Mouse (Mus musculus) small intestine, adult 2 months (tissue): ENCODE results near the gene Spp1. TPM values are rescaled to one million over a fixed set of nuclear protein-coding genes. Genes with fewer than 3 reads are reported as not detected.

ENCODE experiments used
- H3K27ac ChIP-seq: fragments of 200-500 bp; 2 replicates; pipeline ENCODE4 v1.5.1; 2012; ENCODE audit warnings: low read depth, low read length, control low read depth, inconsistent platforms; ENCODE audit not compliant: insufficient read depth
- H3K27me3 ChIP-seq: fragments of 200-500 bp; 2 replicates; pipeline ENCODE4 v1.6.1; 2012; ENCODE audit warnings: mild to moderate bottlenecking, moderate library complexity, low read length, inconsistent platforms; ENCODE audit not compliant: control insufficient read depth, insufficient read depth
- H3K36me3 ChIP-seq: fragments of 200-500 bp; 2 replicates; pipeline ENCODE4 v1.6.1; 2012; ENCODE audit warnings: mild to moderate bottlenecking, low read length, control low read depth, inconsistent platforms; ENCODE audit not compliant: control insufficient read depth, insufficient read depth
- H3K4me1 ChIP-seq: fragments of 200-500 bp; 2 replicates; pipeline ENCODE4 v1.6.1; 2012; ENCODE audit warnings: low read length, inconsistent platforms, mixed read lengths; ENCODE audit not compliant: control insufficient read depth, insufficient read depth, insufficient read length
- H3K4me3 ChIP-seq: fragments of 200-500 bp; 2 replicates; pipeline ENCODE4 v1.5.1; 2012; ENCODE audit warnings: low read depth, mild to moderate bottlenecking, control low read depth, inconsistent platforms, low read length, moderate library complexity
- CTCF ChIP-seq: fragments of 200-500 bp; IDR thresholded peaks from 2 replicates; pipeline ENCODE4 v1.5.1; 2012; ENCODE audit warnings: low read depth, mild to moderate bottlenecking, control low read depth, inconsistent platforms, low read length, moderate library complexity, mixed read lengths; ENCODE audit not compliant: insufficient replicate concordance, insufficient read length; ENCODE audit errors: extremely low read depth
- POLR2A ChIP-seq: fragments of 200-500 bp; IDR thresholded peaks from 2 replicates; pipeline ENCODE4 v1.6.1; 2012; ENCODE audit warnings: low read depth, mild to moderate bottlenecking, control low read depth, inconsistent platforms, low read length, moderate library complexity
- WGBS: fragments of 180-500 bp; shearing (Covaris S2); methylation state at CpG from one replicate; pipeline ENCODE4 v1.1.7; 2018; 5-methylcytosine and 5-hydroxymethylcytosine counted together
- polyA plus RNA-seq: library from polyadenylated mRNA; depleted of rRNA; stranded (reverse); fragments of >200 nt; gene quantifications from 2 replicates; pipeline ENCODE4 v1.2.3, GENCODE M21; 2012

The Spp1 gene
- polyA plus RNA-seq, 1 experiment, result 0.32 TPM

GRCm38 (mm10) chr5:104399970-104400369 is 34.9 kb upstream of the Spp1 start:
- Histone ChIP-seq H3K27me3 (no peaks in the 10 kb centered on the region), H3K4me1 (no peaks in the 10 kb centered on the region), H3K27ac (no peak overlapping the region), H3K36me3 (no peaks in the 10 kb centered on the region), H3K4me3 (no peak overlapping the region)
- WGBS, result 29% methylated on average over 1 of the region's 1 CpGs
- no peak for TF ChIP-seq POLR2A
- no peak for TF ChIP-seq CTCF

GRCm38 (mm10) chr5:104402651-104403050 is 32.3 kb upstream of the Spp1 start:
- Histone ChIP-seq H3K36me3 (no peaks in the 10 kb centered on the region), H3K4me1 (no peaks in the 10 kb centered on the region), H3K4me3 (no peak overlapping the region), H3K27me3 (no peaks in the 10 kb centered on the region), H3K27ac (no peak overlapping the region)
- TF ChIP-seq POLR2A, result no peak
- no peak for TF ChIP-seq CTCF
- WGBS, result 73% methylated on average over 3 of the region's 3 CpGs

- H3K36me3 ChIP-seq, result no peaks in the 10 kb centered on the region
- H3K4me1 ChIP-seq, result no peaks in the 10 kb centered on the region
- H3K27me3 ChIP-seq, result no peaks in the 10 kb centered on the region
- H3K4me3 ChIP-seq, result no peak overlapping the region
- TF ChIP-seq POLR2A (no peak), CTCF (no peak)
- WGBS, result 61% methylated on average over 3 of the region's 3 CpGs
- H3K27ac ChIP-seq, result no peak overlapping the region
These were observed 31.6 kb upstream of the Spp1 start for GRCm38 (mm10) chr5:104403351-104403750.

GRCm38 (mm10) chr5:104404551-104404950 is 30.4 kb upstream of the Spp1 start:
- TF ChIP-seq POLR2A (no peak), CTCF (no peak)
- Histone ChIP-seq H3K27me3 (no peaks in the 10 kb centered on the region), H3K4me1 (no peaks in the 10 kb centered on the region), H3K27ac (no peak overlapping the region), H3K36me3 (no peaks in the 10 kb centered on the region), H3K4me3 (no peak overlapping the region)
- WGBS, result 82% methylated on average over 7 of the region's 7 CpGs

DNA sequence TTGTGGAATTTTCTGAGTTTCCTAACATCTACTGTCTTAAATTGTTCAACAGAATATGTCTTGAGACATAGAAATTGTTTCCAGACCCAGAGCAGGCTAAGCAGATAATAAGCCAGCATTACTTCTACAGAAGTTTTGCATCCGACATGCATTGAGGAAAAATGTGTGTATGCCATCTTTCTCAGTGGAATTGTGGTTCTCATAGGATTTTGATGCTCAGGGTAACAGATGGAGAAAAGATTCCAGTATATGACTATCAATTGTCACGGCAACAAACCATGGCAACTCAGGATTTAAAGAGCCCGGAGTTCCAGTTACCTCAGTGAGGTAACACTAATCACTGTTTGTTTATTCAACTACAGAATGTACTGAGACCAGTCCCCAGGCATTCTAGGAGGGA is 29.9 kb upstream of the Spp1 start:
- no peaks in the 10 kb centered on the region for H3K27me3 ChIP-seq
- no peaks in the 10 kb centered on the region for H3K4me1 ChIP-seq
- no peak for TF ChIP-seq CTCF
- TF ChIP-seq POLR2A, result no peak
- H3K4me3 ChIP-seq, result no peak overlapping the region
- WGBS, result 83% methylated on average over 3 of the region's 3 CpGs
- no peak overlapping the region for H3K27ac ChIP-seq
- no peaks in the 10 kb centered on the region for H3K36me3 ChIP-seq

DNA sequence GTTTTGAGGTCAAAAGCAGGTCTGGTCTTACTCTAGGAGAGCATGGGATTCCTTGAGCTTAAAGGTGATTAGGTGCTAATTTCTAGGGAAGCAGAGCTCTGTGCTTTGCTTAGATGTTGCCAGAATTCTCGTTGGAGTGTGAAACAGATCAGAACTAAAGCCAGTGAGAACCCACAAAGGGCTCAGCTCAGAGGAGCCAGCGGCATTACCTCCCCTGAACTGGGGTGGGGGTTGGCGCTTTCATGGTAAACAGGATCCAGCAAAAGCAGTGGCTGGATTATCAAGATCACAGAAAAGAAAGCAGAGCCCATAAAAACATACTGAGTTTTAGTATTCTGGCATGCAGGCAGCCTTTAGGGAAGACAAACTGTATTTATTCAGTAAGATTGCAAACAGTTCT is 28.2 kb upstream of the Spp1 start:
- H3K36me3 ChIP-seq, result no peaks in the 10 kb centered on the region
- H3K4me1 ChIP-seq, result no peaks in the 10 kb centered on the region
- no peak overlapping the region for H3K27ac ChIP-seq
- no peak overlapping the region for H3K4me3 ChIP-seq
- 50% methylated on average over 3 of the region's 3 CpGs for WGBS
- TF ChIP-seq POLR2A, result no peak
- no peak for TF ChIP-seq CTCF
- no peaks in the 10 kb centered on the region for H3K27me3 ChIP-seq

GRCm38 (mm10) chr5:104407541-104408231 is 27.2 kb upstream of the Spp1 start:
- Histone ChIP-seq H3K4me3 (no peak overlapping the region), H3K4me1 (no peaks in the 10 kb centered on the region), H3K27me3 (no peaks in the 10 kb centered on the region), H3K27ac (no peak overlapping the region), H3K36me3 (no peaks in the 10 kb centered on the region)
- TF ChIP-seq CTCF, result no peak
- no peak for TF ChIP-seq POLR2A
- 66% methylated on average over 2 of the region's 2 CpGs for WGBS
